Mouse (Mus musculus) gastrocnemius, postnatal 10 days (tissue): ENCODE results near the gene Cxcl16. TPM values are rescaled to one million over a fixed set of nuclear protein-coding genes. Genes with fewer than 3 reads are reported as not detected.
"Not testable (repeated sequence)": the region's sequence is repeated elsewhere in the genome, so short reads cannot be mapped to it uniquely, and the experiment has no call there.

Experiments
- DNase-seq: peaks from one replicate; pipeline ENCODE4 v3.0.0; 2021; ENCODE audit warnings: mixed read lengths
- total RNA-seq, 2 experiments: library from RNA; stranded (reverse); gene quantifications; 2 replicates each; pipeline ENCODE4 v1.2.3; 2021

Cxcl16 gene
- total RNA-seq, 2 experiments from 2014 or later: 3.4 to 5.1 TPM

GRCm38 (mm10) chr11:70453261-70454044 is 6.3 kb downstream of the Cxcl16 start:
- no peak for DNase-seq

GRCm38 (mm10) chr11:70451797-70452498 is 7.8 kb downstream of the Cxcl16 start, which contains the start of gene Med11:
Med11 (plus strand) TSS chr11:70451919.
- DNase-seq: peak; percentile 94

- no peak for DNase-seq
These were observed 8.9 kb downstream of the Cxcl16 start for GRCm38 (mm10) chr11:70450926-70451325.

GRCm38 (mm10) chr11:70447373-70447772 is 12.4 kb downstream of the Cxcl16 start:
- no peak for DNase-seq

- DNase-seq: no peak
These were observed 13.0 kb downstream of the Cxcl16 start for GRCm38 (mm10) chr11:70446756-70447155.

- DNase-seq: no peak
These were observed 15.1 kb downstream of the Cxcl16 start for GRCm38 (mm10) chr11:70444667-70445066.

GRCm38 (mm10) chr11:70443964-70444363 is 15.8 kb downstream of the Cxcl16 start:
- DNase-seq: no peak

GRCm38 (mm10) chr11:70441882-70442281 is 17.9 kb downstream of the Cxcl16 start:
- DNase-seq: no peak

GRCm38 (mm10) chr11:70440637-70441036 is 19.1 kb downstream of the Cxcl16 start:
- DNase-seq: no peak

- no peak for DNase-seq
These were observed 20.9 kb downstream of the Cxcl16 start for GRCm38 (mm10) chr11:70438728-70439374.

- DNase-seq: no peak
These were observed 22.4 kb downstream of the Cxcl16 start for GRCm38 (mm10) chr11:70437426-70437825.

- no peak for DNase-seq
These were observed 24.3 kb downstream of the Cxcl16 start for GRCm38 (mm10) chr11:70435476-70435875.

GRCm38 (mm10) chr11:70433951-70434350 is 25.8 kb downstream of the Cxcl16 start:
- DNase-seq: no peak

GRCm38 (mm10) chr11:70433569-70433943 is 26.2 kb downstream of the Cxcl16 start:
- no peak for DNase-seq

- no peak for DNase-seq
These were observed 26.8 kb downstream of the Cxcl16 start for GRCm38 (mm10) chr11:70432895-70433568.

- peak; percentile 99 for DNase-seq
These were observed 27.5 kb downstream of the Cxcl16 start, which contains the start of gene Arrb2 for GRCm38 (mm10) chr11:70432048-70432894. Arrb2 (plus strand) TSS chr11:70432635.

- DNase-seq: no peak
These were observed 28.2 kb downstream of the Cxcl16 start for GRCm38 (mm10) chr11:70431574-70431973.

- DNase-seq: not testable (repeated sequence)
These were observed 33.2 kb downstream of the Cxcl16 start for GRCm38 (mm10) chr11:70426598-70426997.

GRCm38 (mm10) chr11:70419486-70419885 is 40.3 kb downstream of the Cxcl16 start:
- DNase-seq: no peak

GRCm38 (mm10) chr11:70418199-70418598 is 41.6 kb downstream of the Cxcl16 start:
- DNase-seq: no peak

GRCm38 (mm10) chr11:70413961-70414360 is 45.8 kb downstream of the Cxcl16 start:
- DNase-seq: peak; percentile 70
